Mouse (Mus musculus) kidney, postnatal 4 days (tissue): ENCODE measurements around the gene Fra10ac1.

ENCODE experiments used
- DNase-seq, 2 experiments: peaks; one replicate each; pipeline ENCODE4 v3.0.0; 2021; ENCODE audit warnings: mixed read lengths in 2 of 2

The Fra10ac1 gene

DNA sequence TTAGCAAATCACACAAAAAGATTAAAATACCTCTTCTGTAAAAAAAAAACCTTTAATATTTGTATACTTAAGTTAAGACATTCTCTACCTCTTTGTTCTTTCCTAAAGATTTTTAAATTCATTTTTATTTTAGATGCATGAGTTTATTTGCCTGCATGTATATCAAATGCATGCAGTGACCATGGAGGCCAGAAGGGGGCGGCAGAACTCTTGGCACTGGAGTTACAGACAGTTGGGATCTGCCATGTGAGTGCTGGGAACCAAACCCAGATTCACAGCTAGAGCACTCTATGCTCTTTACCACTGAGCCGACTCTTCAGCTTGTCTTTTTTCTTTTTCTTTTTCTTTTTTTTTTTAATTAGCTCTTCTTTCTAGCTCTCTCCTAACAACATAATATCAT is 4.7 kb upstream of the Fra10ac1 start:
- peak; percentile 19 to 27 for DNase-seq

DNA sequence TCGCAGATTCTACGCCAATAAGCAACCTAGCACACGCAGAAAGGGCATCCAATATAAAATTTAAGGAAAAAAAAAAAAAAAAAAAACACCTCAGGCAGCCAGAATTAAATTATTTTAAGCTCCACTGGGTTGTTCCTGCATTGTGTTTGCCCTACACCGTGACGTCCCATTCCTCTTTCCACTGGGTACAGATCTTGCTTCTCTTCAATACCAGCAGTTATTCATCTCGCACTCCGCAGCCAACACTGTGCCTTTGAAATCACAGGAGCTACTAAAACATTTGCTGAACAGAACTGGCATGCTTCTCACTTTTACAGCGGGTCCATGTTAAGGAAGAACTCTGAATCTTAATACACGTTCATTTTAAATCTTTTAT is 717 bp upstream of the Fra10ac1 start:
- no peak for DNase-seq

DNA sequence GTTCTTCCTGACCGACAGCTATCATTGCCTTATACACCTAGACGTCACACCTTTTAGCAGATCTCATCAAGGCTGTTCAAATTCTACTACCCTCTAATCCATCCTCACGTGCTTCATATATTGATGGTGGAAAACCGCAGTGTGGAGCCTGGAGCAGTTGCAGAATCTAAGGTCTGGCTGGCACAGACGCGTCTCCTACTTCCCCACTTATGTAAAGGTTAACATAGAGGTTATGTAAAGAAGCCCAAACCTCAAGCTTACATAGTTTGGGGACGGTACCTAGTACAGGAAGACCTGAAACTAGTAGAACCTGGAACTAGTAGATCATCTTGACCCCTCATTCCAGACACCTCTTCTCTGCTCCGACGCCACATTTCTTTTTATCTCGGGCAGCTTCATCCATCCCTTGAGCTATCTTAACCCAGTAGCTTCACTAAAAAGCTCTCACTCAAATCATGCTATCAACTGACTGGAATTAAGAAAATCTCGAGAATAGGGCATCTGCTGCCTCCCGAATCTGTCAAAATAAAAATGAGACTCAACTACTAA is 526 bp downstream of the Fra10ac1 start:
- DNase-seq: peak in 1 of 2 experiments; percentile 9

DNA sequence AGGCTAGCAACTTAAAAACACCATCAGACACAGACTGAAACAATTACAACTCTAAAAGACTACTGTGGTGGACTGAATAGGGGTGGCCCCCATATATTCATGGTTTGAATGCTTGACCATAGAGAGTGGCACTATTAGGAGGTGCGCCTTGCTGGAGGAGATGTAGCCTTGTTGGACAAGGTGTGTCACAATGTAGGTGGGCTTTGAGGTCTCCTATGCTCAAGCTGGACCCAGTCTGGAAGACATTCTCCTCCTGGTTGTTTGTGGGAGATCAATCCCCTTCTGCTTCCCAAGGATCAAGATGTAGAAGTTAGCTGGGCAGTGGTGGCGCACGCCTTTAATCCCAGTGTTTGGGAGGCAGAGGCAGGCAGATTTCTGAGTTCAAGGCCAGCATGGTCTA is 6.3 kb downstream of the Fra10ac1 start:
- no peak for DNase-seq

DNA sequence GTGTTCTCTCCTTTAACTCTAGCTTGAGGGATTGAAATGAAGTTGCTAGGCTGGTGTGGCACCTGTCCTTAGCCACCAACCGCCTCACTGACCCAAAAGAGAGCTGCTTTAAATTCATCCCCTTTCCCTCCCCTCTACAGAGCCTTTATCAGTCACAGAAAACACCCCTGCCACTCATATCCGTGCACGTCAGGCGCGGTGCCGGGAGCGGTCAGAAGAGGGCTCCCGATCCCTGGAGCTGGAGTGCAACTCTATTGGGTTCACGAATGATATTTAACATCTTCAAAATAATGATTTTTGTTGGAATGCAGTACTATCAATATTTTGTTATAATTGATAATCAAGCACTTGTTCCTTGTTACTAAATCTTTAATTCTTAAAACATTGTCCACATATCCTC is 17.3 kb downstream of the Fra10ac1 start:
- DNase-seq: peak; percentile 28 to 30

DNA sequence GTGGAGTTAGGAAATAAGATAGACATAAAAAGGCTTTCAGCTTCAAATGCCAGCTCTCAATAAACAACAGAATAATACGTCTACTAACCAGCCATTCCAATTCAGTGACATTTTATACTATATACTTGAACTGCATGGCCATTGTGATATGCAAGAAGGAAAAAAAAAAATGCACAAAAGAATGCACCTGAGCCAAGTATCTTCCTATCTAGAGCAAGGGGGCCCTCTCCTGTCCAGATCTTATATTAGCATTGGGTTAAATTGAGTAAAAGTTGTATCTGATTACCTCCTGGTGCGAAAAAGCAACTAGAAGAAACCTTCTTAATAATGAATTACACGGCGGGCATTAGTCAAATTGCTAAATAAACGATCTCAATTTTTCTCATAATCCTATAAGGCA is 25.2 kb downstream of the Fra10ac1 start:
- no peak for DNase-seq

DNA sequence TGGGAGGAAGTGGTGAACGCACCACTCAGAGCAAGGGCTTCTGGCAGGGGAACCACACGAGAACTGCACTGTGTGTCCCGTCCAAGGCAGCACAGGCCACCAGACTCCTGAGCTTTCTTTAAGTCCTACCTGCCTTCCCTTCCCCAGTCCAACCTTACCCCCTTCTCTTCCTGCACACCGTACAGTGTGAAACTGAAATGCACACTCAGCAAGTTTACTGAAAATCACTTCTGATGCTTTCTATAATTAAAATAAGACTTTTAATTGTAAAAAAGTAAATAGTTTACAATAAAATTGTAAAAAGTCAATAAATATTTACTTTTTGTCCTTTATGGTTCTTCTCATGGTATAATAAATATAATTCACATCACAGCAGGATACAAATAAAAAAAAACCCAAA is 28.7 kb downstream of the Fra10ac1 start:
- no peak for DNase-seq

DNA sequence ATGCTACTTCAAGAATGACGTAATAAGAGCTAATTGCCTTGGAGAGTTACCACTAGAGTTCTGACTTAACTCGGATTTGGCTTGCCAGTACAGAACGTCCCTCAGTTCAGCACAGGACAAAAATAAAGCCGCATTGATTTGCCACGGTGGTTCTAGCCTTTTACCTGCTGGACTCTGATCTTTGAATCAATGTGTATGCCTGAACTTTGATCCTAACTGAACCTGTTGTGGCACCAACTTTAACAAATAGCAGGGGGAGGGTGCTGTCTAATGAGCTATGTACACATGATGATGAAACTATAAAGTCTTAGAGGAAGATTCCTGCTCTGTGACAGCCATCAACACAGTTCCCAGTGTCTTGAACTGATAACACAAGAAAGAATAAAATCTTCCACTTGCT is 32.5 kb downstream of the Fra10ac1 start:
- DNase-seq: no peak

DNA sequence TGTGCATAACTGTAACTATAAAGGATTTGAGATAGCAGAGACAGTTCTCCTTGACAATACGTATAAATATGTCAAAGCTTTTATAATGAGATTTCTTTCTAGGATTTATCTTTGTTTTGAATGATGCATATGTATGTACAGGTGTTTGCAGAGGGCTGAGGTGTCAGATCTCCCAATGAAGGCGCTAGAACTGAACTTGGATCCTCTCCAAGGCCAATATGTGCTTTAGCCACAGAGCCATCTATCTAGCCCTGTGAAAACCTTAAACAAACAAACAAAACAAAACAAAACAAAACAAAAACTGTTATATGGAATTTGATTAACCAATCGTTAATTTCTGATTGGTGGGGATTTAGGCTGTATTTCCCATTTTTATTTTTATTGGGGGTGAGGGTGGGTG is 33.4 kb downstream of the Fra10ac1 start:
- DNase-seq: no peak

DNA sequence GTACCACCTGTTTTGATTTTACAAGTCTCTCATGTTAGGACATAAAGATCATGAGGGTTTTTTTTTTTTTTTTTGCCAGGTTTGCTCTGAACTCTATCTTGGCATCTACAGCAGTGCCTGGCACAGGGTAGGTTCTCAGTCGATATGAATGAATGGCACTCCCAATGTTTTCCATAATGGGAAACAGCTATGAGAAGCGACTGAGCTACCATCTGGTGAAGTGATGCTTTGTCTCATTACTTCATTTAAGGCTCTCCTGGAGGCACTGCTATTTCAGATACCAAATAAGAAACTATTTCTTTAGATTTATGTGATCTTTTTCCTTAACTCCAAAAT is 36.6 kb downstream of the Fra10ac1 start:
- no peak for DNase-seq

DNA sequence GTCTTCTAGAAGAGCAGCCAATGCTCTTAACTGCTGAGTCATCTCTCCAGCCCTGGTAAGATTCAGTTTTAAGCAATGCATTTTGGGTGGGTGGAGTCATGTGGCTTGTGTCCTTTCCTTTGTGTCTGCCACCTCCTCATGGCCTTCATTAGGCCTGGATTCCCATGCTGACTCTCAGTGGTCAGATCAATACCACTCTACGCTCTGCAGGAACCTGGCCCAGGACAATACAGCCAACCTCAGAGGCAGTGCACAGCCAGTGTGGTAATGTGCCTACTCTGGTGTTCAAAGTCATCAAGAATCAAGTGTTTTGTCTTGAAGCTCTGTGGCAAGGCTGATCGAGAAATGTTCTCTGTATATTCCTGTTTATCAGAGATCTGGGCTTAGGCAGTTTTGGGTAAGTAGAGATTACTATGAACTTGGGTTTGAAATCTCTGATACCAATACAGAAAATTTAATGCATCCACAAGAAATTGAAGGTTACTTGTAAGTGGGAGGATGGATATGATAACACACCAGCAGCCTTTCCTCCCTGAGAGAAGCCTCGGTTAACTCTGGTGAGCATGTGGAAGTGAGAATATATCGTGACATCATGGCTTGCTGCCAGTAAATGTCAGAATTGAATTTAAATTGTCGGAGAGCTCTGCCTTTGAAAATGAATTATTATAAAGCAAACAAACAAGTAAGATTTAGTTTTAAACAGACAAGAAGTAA is 37.2 kb downstream of the Fra10ac1 start:
- no peak for DNase-seq

DNA sequence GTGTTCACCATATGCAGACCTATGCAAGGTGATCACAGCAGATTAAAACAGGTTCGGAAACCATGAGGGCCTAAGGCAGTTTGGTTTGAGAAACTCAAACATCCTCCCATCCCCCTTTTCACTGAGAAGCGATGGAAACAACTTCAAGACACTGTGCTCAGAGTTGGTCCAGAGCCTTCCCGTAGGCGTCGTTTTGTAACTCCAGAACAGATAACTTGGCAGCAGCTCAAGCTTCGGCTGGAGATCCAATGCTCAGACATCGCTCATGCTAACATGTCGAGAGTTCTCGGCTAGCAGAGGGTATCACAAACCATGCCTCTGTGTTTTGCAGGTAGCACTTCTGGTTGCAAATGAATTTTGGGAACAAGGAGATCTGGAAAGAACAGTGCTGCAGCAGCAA is 44.3 kb downstream of the Fra10ac1 start:
- DNase-seq: no peak

DNA sequence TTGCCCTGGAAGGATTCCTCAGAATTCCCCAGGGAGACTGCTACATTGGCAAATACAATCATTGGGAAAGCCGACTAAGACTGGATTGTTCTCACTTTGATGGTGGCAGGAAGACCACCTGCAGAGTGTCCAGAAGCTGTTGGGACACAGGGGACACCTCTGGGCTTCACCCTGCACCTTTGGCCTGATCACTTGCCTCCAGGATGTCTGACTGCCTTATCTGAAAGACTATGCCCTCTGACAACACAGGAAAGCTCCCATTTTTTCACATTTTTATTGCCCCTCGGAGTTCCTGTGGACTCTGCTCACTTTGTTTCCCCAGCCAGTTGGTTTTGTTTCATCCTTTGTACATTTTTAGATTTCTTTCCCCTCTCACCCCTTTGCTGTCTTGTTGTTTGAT is 59.3 kb downstream of the Fra10ac1 start:
- DNase-seq: no peak

DNA sequence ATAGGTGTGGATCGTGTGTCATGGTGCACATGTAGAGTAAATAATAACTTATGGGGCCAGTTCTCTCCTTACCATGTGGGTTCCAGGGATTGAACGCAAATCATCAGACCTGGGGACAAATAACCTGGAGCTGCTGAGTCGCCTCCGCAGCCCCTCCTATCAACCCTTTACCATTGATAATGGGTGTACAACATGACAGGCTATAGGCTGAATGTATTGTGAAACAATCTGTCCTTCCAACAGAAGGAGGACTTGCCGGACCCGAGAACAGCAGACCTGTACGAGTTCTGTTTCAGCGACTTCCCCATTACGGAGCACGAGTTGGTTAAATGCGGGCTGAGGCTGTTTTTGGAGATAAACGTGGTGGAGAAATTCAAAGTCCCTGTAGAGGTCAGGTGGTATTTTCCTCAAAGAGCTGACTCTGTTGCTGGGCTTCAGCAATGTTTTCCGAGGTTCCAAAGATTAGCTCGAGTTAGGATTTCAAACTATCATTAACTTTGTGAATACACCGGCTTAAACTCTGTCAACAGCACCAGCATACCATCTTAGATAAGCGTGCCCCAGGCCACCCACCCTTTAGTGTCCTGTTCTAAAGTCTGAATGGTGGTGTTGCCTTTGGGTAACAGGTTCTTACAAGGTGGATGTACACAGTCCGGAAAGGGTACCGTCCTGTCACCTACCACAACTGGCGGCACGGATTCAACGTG is 62.2 kb downstream of the Fra10ac1 start:
- DNase-seq: no peak

DNA sequence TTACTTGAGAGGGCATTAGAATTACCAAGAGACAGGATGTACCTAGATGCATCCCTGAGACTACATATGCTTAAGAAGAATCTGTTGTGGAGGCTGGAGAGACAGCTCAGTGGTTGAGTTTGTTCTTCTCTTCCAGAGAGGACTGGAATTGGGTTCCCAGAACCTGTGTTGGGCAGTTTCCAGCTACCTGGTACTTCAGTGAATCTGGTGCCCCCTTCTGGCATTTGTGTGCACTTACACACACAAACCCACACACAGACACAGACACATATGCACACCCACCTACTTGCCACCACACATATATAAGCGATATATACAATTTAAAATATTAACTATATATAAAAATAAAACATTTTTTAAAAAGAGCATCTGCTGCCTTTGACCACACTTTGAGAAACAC is 67.7 kb downstream of the Fra10ac1 start:
- no peak for DNase-seq

DNA sequence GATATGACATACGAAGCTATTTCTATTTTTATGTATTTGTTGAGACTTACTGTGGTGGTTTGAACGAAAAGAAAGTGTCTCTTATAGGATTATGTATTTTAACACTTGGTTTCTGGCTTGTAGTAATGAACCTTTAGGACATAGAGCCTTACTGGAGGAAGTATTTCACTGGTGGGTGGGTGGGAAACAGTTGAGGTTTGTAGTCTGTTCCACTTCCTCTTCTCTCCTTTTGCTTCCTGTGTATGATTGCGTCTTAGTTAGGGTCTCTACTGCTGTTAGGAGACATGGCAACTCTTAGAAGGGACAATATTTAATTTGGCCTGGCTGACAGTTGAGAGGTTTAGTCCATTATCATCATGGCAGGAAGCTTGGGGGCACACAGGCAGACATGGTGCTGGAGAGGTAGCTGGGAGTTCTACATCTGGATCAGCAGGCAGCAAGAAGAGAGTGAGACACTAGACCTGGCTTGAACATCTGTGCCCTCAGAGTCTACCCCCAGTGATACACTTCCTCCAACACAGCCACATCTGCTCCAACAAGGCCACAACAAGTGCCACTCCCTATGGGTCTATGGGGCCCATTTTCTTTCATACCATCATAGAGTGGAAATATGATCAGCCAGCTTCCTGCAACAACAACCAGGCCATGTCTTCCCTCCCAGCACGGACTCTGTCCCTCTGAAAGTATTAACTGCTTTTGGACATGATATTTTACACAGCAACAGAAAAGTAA is 80.2 kb downstream of the Fra10ac1 start:
- DNase-seq: no peak
